Mouse (Mus musculus) adrenal gland, adult 18-20 months (tissue): ENCODE measurements around the gene Arl15. TPM values are rescaled to one million over a fixed set of nuclear protein-coding genes. Genes with fewer than 3 reads are reported as not detected.

Source experiments
- DNase-seq, 2 experiments: peaks; one replicate each; pipeline ENCODE4 v3.0.0; 2021 to 2022; ENCODE audit warnings: low spot score in 2 of 2
- total RNA-seq, 2 experiments: library from RNA; stranded (reverse); gene quantifications; 1 replicate in 1 of 2; 2 replicates in 1 of 2; pipeline ENCODE4 v1.2.3; 2021

Gene Arl15
- total RNA-seq, 2 experiments from 2014 or later, result 27.3 to 30.0 TPM

- no peak for DNase-seq
These were observed 292.5 kb downstream of the Arl15 start for GRCm38 (mm10) chr13:114086801-114087200.

- DNase-seq, result no peak
These were observed 293.6 kb downstream of the Arl15 start for GRCm38 (mm10) chr13:114087696-114088465.

- no peak for DNase-seq
These were observed 296.5 kb downstream of the Arl15 start for GRCm38 (mm10) chr13:114090786-114091185.

- no peak for DNase-seq
These were observed 296.9 kb downstream of the Arl15 start for GRCm38 (mm10) chr13:114091231-114091630.

GRCm38 (mm10) chr13:114094151-114094875 lies 300.0 kb downstream of the Arl15 start:
- DNase-seq, result no peak

GRCm38 (mm10) chr13:114095440-114095839 lies 301.1 kb downstream of the Arl15 start:
- no peak for DNase-seq

- DNase-seq, result no peak
These were observed 302.1 kb downstream of the Arl15 start for GRCm38 (mm10) chr13:114096386-114096785.

- DNase-seq, result no peak
These were observed 306.9 kb downstream of the Arl15 start for GRCm38 (mm10) chr13:114101155-114101554.

- no peak for DNase-seq
These were observed 311.8 kb downstream of the Arl15 start for GRCm38 (mm10) chr13:114106083-114106482.

- DNase-seq, result no peak
These were observed 313.2 kb downstream of the Arl15 start for GRCm38 (mm10) chr13:114107499-114107898.

GRCm38 (mm10) chr13:114109441-114109840 lies 315.1 kb downstream of the Arl15 start:
- no peak for DNase-seq

GRCm38 (mm10) chr13:114109845-114110244 lies 315.5 kb downstream of the Arl15 start:
- no peak for DNase-seq

GRCm38 (mm10) chr13:114113516-114113915 lies 319.2 kb downstream of the Arl15 start:
- no peak for DNase-seq

GRCm38 (mm10) chr13:114114586-114114985 lies 320.3 kb downstream of the Arl15 start:
- no peak for DNase-seq

GRCm38 (mm10) chr13:114115106-114115505 lies 320.8 kb downstream of the Arl15 start:
- no peak for DNase-seq

GRCm38 (mm10) chr13:114118104-114118830 lies 324.0 kb downstream of the Arl15 start:
- DNase-seq, result no peak

GRCm38 (mm10) chr13:114119816-114120215 lies 325.5 kb downstream of the Arl15 start:
- DNase-seq, result no peak

GRCm38 (mm10) chr13:114121591-114121990 lies 327.3 kb downstream of the Arl15 start:
- DNase-seq, result no peak

GRCm38 (mm10) chr13:114123391-114123790 lies 329.1 kb downstream of the Arl15 start:
- no peak for DNase-seq

- no peak for DNase-seq
These were observed 330.1 kb downstream of the Arl15 start for GRCm38 (mm10) chr13:114124385-114124784.

GRCm38 (mm10) chr13:114124991-114125390 lies 330.7 kb downstream of the Arl15 start:
- no peak for DNase-seq

GRCm38 (mm10) chr13:114128366-114128765 lies 334.1 kb downstream of the Arl15 start:
- no peak for DNase-seq
